Mouse (Mus musculus) C2C12 (cell line): Measurements from ENCODE around the gene Agap1.

ENCODE experiments used
- CTCF ChIP-seq: IDR thresholded peaks from one replicate; pipeline ENCODE4 v1.5.1; 2011; ENCODE audit not compliant: control insufficient read depth, insufficient read depth, insufficient read length
- MAX ChIP-seq: IDR thresholded peaks from one replicate; pipeline ENCODE4 v1.6.1; 2011; ENCODE audit warnings: mild to moderate bottlenecking, control low read depth
- MYOG ChIP-seq: IDR thresholded peaks from one replicate; pipeline ENCODE4 v1.6.1; 2011; ENCODE audit not compliant: control insufficient read depth, insufficient read length; ENCODE audit errors: extremely low read depth
- USF1 ChIP-seq: IDR thresholded peaks from one replicate; pipeline ENCODE4 v1.6.1; 2011; ENCODE audit warnings: low read depth, mild to moderate bottlenecking, control low read depth, moderate library complexity

DNA sequence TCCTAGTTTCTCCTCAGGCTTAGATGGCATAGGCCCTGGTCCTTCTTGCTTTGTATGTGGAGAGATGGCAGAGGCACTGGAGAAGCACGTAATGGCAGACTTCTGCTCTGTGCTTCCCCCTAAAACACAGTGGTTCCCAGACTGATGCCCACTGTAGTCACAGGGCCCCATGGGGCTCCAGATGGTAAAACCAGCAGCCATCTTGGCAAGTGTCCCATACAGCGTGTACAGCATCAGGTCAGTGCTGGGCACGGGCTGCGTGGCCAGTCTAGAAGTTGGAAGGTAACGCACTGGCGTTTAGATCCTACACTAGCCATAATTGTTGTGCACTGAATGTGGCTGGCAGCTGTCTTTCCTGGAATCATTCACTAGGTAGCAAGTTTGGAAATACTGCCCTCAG lies 273.9 kb downstream of the Agap1 start:
- TF ChIP-seq MYOG (no peak), CTCF (no peak), MAX (no peak), USF1 (no peak)
